Mouse (Mus musculus): ENCODE results near the gene Slc5a11. TPM values are rescaled to one million over a fixed set of nuclear protein-coding genes. Genes with fewer than 3 reads are reported as not detected.

Gene Slc5a11
- polyA plus RNA-seq, 1 experiment from 2014 or later: not detected

GRCm38 (mm10) chr7:123240064-123240463 lies 25.5 kb downstream of the Slc5a11 start:
- ATAC-seq (no peak), DNase-seq (ENCODE audit: low spot score) (no peak)
- Histone ChIP-seq H3K27ac (ENCODE audit: low read length) (no peak overlapping the region), H3K9me3 (ENCODE audit: low read length) (no peaks in the 10 kb centered on the region), H3K36me3 (ENCODE audit: insufficient read depth, low read length) (no peaks in the 10 kb centered on the region), H3K4me1 (ENCODE audit: insufficient read depth, low read depth, low read length) (no peaks in the 10 kb centered on the region), H3K4me2 (replicated peaks; ENCODE audit: low read depth, low read length) (no peak overlapping the region), H3K9ac (replicated peaks; ENCODE audit: low read depth) (no peak overlapping the region), H3K27me3 (replicated peaks; ENCODE audit: insufficient read depth, low read length) (no peaks in the 10 kb centered on the region), H3K4me3 (ENCODE audit: low read depth, low read length) (no peak overlapping the region)
- WGBS: 47% methylated on average over 6 of the region's 6 CpGs
- TF ChIP-seq CTCF (IDR thresholded peaks at IDR 0.05): no peak
- no peak for TF ChIP-seq EP300 (IDR thresholded peaks at IDR 0.05)

- TF ChIP-seq EP300 (IDR thresholded peaks at IDR 0.05) (no peak), CTCF (IDR thresholded peaks at IDR 0.05) (no peak)
- no peak overlapping the region for H3K9ac ChIP-seq (replicated peaks; ENCODE audit: low read depth)
- H3K4me2 ChIP-seq (replicated peaks; ENCODE audit: low read depth, low read length): no peak overlapping the region
- H3K27me3 ChIP-seq (replicated peaks; ENCODE audit: insufficient read depth, low read length): no peaks in the 10 kb centered on the region
- H3K27ac ChIP-seq (ENCODE audit: low read length): no peak overlapping the region
- ATAC-seq (no peak), DNase-seq (ENCODE audit: low spot score) (no peak)
- WGBS: 73% methylated on average over 7 of the region's 7 CpGs
- H3K36me3 ChIP-seq (ENCODE audit: insufficient read depth, low read length): no peaks in the 10 kb centered on the region
- no peaks in the 10 kb centered on the region for H3K9me3 ChIP-seq (ENCODE audit: low read length)
- H3K4me3 ChIP-seq (ENCODE audit: low read depth, low read length): no peak overlapping the region
- no peaks in the 10 kb centered on the region for H3K4me1 ChIP-seq (ENCODE audit: insufficient read depth, low read depth, low read length)
Measured at GRCm38 (mm10) chr7:123242241-123242640, 27.7 kb downstream of the Slc5a11 start.

DNA sequence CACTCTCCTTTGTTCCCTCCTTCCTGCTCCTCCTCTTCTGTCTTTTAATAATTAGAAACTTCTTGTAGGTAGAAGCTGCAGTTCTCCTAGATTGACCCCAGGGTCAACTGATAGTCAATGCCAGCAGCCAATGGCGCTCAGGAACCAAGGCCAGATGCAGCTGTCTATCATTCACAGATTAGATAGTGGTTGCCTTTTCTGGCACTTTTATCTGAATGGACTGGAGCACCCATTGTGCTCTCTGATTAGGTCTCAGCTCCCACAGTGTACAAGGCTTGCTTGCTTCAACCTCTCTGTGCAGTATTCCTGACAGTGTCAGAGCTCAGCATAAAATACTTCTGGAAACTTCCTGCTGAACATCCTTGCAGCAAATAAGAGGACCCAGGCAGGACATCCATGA lies 30.3 kb downstream of the Slc5a11 start:
- no peaks in the 10 kb centered on the region for H3K36me3 ChIP-seq (ENCODE audit: insufficient read depth, low read length)

DNA sequence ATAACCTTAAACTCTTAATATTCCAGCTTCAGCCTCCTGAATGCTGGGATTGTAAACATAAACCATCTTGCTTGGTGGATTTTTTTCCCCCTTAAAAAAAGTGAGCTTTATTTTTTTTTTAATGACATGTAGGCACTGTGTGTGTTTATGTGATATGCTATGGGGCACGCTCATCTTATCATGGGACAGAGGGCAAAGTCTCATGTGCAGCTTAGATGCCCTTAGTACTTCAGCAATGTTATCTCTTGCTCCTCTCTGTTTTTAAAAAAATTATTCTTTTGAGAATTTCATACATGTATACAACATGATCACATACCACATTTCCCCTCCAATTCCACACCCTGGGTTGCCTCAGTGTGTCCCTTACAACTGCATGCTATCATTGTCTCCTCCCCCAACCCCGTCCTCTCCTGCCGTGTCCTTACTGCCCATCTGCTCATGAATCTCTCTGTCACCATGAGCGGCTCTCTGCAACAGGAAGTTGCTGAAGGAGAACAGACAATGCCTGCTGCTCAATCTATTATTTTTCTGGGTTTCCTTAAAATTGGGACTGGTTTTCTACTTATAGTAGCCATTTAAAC lies 32.0 kb downstream of the Slc5a11 start:
- DNase-seq (ENCODE audit: low spot score): no peak
- no peak for TF ChIP-seq CTCF (IDR thresholded peaks at IDR 0.05)
- TF ChIP-seq EP300 (IDR thresholded peaks at IDR 0.05): no peak
- Histone ChIP-seq H3K27me3 (replicated peaks; ENCODE audit: insufficient read depth, low read length) (no peaks in the 10 kb centered on the region), H3K36me3 (ENCODE audit: insufficient read depth, low read length) (no peaks in the 10 kb centered on the region), H3K9ac (replicated peaks; ENCODE audit: low read depth) (no peak overlapping the region), H3K4me3 (ENCODE audit: low read depth, low read length) (no peak overlapping the region), H3K4me1 (ENCODE audit: insufficient read depth, low read depth, low read length) (no peaks in the 10 kb centered on the region), H3K27ac (ENCODE audit: low read length) (no peak overlapping the region), H3K4me2 (replicated peaks; ENCODE audit: low read depth, low read length) (no peak overlapping the region), H3K9me3 (ENCODE audit: low read length) (no peaks in the 10 kb centered on the region)
- 47% methylated on average over 4 of the region's 4 CpGs for WGBS
- no peak for ATAC-seq

More for the DNA sequence above, 30.3 kb downstream of the Slc5a11 start:
- Histone ChIP-seq H3K9ac (replicated peaks; ENCODE audit: low read depth) (no peak overlapping the region), H3K9me3 (ENCODE audit: low read length) (no peaks in the 10 kb centered on the region), H3K4me1 (ENCODE audit: insufficient read depth, low read depth, low read length) (no peaks in the 10 kb centered on the region), H3K27ac (ENCODE audit: low read length) (no peak overlapping the region), H3K4me3 (ENCODE audit: low read depth, low read length) (no peak overlapping the region), H3K4me2 (replicated peaks; ENCODE audit: low read depth, low read length) (no peak overlapping the region), H3K27me3 (replicated peaks; ENCODE audit: insufficient read depth, low read length) (no peaks in the 10 kb centered on the region)
- WGBS: 74% methylated on average over 1 of the region's 1 CpGs
- DNase-seq (ENCODE audit: low spot score): no peak
- TF ChIP-seq EP300 (IDR thresholded peaks at IDR 0.05) (no peak), CTCF (IDR thresholded peaks at IDR 0.05) (no peak)
- no peak for ATAC-seq

GRCm38 (mm10) chr7:123248166-123248565 lies 33.6 kb downstream of the Slc5a11 start:
- TF ChIP-seq CTCF (IDR thresholded peaks at IDR 0.05): no peak
- no peak for TF ChIP-seq EP300 (IDR thresholded peaks at IDR 0.05)
- Histone ChIP-seq H3K4me1 (ENCODE audit: insufficient read depth, low read depth, low read length) (no peaks in the 10 kb centered on the region), H3K27ac (ENCODE audit: low read length) (no peak overlapping the region), H3K9me3 (ENCODE audit: low read length) (no peaks in the 10 kb centered on the region), H3K4me3 (ENCODE audit: low read depth, low read length) (no peak overlapping the region), H3K9ac (replicated peaks; ENCODE audit: low read depth) (no peak overlapping the region), H3K4me2 (replicated peaks; ENCODE audit: low read depth, low read length) (no peak overlapping the region), H3K27me3 (replicated peaks; ENCODE audit: insufficient read depth, low read length) (no peaks in the 10 kb centered on the region), H3K36me3 (ENCODE audit: insufficient read depth, low read length) (no peaks in the 10 kb centered on the region)
- ATAC-seq (no peak), DNase-seq (ENCODE audit: low spot score) (no peak)
- WGBS: 36% methylated on average over 2 of the region's 2 CpGs

- Histone ChIP-seq H3K27me3 (replicated peaks; ENCODE audit: insufficient read depth, low read length) (no peaks in the 10 kb centered on the region), H3K4me1 (ENCODE audit: insufficient read depth, low read depth, low read length) (no peaks in the 10 kb centered on the region), H3K9me3 (ENCODE audit: low read length) (no peaks in the 10 kb centered on the region), H3K27ac (ENCODE audit: low read length) (no peak overlapping the region), H3K9ac (replicated peaks; ENCODE audit: low read depth) (no peak overlapping the region), H3K4me3 (ENCODE audit: low read depth, low read length) (no peak overlapping the region), H3K36me3 (ENCODE audit: insufficient read depth, low read length) (no peaks in the 10 kb centered on the region), H3K4me2 (replicated peaks; ENCODE audit: low read depth, low read length) (no peak overlapping the region)
- TF ChIP-seq CTCF (IDR thresholded peaks at IDR 0.05): no peak
- TF ChIP-seq EP300 (IDR thresholded peaks at IDR 0.05): no peak
- no peak for DNase-seq (ENCODE audit: low spot score)
- no peak for ATAC-seq
- 36% methylated on average over 6 of the region's 6 CpGs for WGBS
Measured at GRCm38 (mm10) chr7:123251343-123251742, 36.8 kb downstream of the Slc5a11 start.

GRCm38 (mm10) chr7:123253396-123253795 lies 38.8 kb downstream of the Slc5a11 start:
- no peaks in the 10 kb centered on the region for H3K27me3 ChIP-seq (replicated peaks; ENCODE audit: insufficient read depth, low read length)
- TF ChIP-seq EP300 (IDR thresholded peaks at IDR 0.05) (no peak), CTCF (IDR thresholded peaks at IDR 0.05) (no peak)
- no peak overlapping the region for H3K9ac ChIP-seq (replicated peaks; ENCODE audit: low read depth)
- no peaks in the 10 kb centered on the region for H3K4me1 ChIP-seq (ENCODE audit: insufficient read depth, low read depth, low read length)
- ATAC-seq (no peak), DNase-seq (ENCODE audit: low spot score) (no peak)
- H3K9me3 ChIP-seq (ENCODE audit: low read length): no peaks in the 10 kb centered on the region
- WGBS: 63% methylated on average over 7 of the region's 7 CpGs
- H3K4me3 ChIP-seq (ENCODE audit: low read depth, low read length): no peak overlapping the region
- no peak overlapping the region for H3K27ac ChIP-seq (ENCODE audit: low read length)
- H3K4me2 ChIP-seq (replicated peaks; ENCODE audit: low read depth, low read length): no peak overlapping the region
- H3K36me3 ChIP-seq (ENCODE audit: insufficient read depth, low read length): no peaks in the 10 kb centered on the region
